Mouse (Mus musculus): ENCODE data around the gene Necap1.

The Necap1 gene

DNA sequence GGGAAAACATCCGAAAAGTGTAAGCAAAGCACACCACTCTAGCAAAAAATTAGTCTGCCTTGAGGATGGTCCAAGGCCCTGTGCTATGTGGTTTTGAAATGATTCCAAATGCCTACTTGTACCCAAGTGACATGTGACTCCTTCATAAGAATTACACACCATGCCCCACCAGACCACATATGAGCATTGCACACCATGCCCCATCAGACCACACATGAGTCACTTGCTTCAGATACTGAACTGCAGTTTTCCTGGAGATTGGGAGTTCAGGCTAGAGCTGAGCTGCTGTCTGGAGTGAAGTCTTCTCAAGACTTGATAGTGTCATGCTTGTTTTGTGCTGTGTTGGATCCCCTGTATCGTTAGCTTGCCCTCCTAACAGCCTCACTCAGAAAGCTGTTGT, 15.3 kb downstream of the Necap1 start:
- no peak for DNase-seq (ENCODE audit: low spot score)

DNA sequence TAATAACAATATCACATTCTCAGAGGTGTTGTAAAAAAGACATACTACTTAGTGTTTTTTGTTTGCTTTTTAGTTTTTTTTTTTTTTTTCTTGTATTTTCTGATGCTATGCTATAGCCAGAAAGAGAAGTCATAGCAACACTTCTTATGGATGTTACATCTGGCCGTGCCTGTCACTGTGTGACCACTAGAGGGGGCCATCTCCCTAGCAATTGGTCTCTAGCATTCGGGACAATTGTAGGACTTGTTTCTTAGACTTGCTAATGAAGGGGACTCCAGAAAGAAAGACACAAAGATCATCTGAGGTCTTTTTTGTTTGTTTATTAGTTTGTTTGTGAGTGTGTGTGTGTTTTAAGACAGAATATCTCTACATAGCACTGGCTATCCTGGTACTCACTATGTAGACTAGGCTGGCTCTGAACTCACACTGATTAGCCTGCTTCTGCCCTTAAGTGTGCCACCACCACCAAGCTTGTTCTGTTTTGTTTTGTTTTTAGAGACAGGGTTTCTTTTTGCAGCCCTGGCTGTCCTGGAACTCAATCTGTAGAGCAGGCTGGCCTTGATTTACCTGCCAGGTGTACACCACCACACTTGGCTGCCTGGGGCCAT, 18.3 kb downstream of the Necap1 start:
- DNase-seq (ENCODE audit: low spot score) = peak; percentile 39

DNA sequence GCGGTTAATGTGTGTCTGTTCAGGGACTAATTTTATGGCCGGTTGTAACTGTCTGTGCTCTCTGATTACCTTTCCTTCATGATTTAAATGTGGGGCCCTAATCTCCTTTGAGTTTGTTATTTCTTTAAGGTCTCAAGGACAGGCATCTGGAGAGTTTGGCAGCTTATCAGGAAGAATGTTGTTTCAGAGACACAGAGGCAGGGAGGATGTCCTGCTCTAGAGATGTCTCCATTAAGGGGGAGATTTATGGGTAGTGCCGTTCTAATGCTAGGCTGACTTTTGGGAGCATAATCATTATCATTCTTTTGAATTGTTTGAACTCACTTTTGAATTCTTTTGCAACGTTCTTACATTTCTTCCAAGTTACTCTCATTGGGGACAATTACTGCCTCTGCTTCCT, 45.6 kb downstream of the Necap1 start:
- DNase-seq (ENCODE audit: low spot score) = no peak

DNA sequence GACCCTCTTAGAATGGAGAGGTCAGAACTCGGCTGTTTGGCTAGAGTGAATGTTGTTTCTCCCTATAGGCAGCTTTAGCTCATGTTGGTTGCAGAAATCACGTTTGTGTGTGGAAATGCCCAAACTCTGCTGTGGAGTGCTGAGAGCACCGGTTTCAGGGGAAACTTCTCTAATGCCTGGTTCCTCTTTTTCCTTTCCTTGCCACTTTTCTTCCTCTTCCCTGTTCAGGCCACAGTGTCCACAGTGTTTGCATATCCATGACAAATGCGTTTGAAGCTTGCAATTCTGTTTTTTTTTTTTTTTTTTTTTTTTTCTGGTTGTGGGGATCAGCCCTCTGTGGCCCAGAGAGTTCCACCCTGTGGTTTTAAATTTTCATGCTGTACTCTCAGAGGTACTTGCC, 47.2 kb downstream of the Necap1 start, which contains the start of gene Clec4a1:
Clec4a1 (plus strand) TSS at position 398 of the 400 bp plus-strand sequence.
- no peak for DNase-seq (ENCODE audit: low spot score)

DNA sequence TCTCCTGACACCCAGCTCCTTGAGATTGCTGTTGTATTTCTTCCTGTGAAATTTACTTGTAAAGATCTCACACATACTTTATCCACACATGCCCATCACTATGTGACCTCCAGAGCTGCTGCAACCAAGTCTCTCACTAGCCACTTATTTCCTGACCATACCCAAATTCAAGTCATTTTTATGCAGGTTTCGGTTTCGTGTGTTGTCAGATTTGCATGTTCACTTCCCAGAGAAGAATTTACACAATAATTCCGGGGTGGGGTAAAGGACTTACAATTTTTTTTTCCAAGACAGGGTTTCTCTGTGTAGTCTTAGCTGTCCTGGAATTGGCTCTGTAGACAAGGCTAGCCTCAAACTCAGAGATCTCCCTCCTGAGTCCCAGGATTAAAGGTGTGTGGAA, 60.6 kb downstream of the Necap1 start:
- no peak for DNase-seq (ENCODE audit: low spot score)

Measured in spleen, adult 12 weeks (tissue).